Mouse (Mus musculus) lung, postnatal 0 days (tissue): Measurements from ENCODE around the gene Gm47969. TPM values are rescaled to one million over a fixed set of nuclear protein-coding genes. Genes with fewer than 3 reads are reported as not detected.
A peak's percentile ranks its signal among the peaks of the same experiment; 100 is the strongest.

Experiments
- ATAC-seq: fragments of 200-750 bp; cut with Nextera tagmentation; 2 replicates; pipeline ENCODE4 v1.8.0; 2017; ENCODE audit warnings: moderate library complexity
- DNase-seq: peaks from one replicate; pipeline ENCODE4 v3.0.0-alpha.2; 2016; ENCODE audit warnings: low spot score
- H3K27ac ChIP-seq: fragments of 300-500 bp; sonication (generic); 2 replicates; pipeline ENCODE4 v1.5.1; 2014; ENCODE audit warnings: antibody characterized with exemption, mild to moderate bottlenecking, low read length, mixed read lengths
- H3K27me3 ChIP-seq: fragments of 300-500 bp; sonication (generic); replicated peaks from 2 replicates; pipeline ENCODE4 v1.6.1; 2014; ENCODE audit warnings: low read length, mixed read lengths; ENCODE audit not compliant: insufficient read depth
- H3K36me3 ChIP-seq: fragments of 300-500 bp; sonication (generic); 2 replicates; pipeline ENCODE4 v1.6.1; 2014; ENCODE audit warnings: low read length, mixed read lengths; ENCODE audit not compliant: insufficient read depth
- H3K4me1 ChIP-seq: fragments of 300-500 bp; sonication (generic); 2 replicates; pipeline ENCODE4 v1.6.1; 2014; ENCODE audit warnings: antibody characterized with exemption, low read depth, low read length, mixed read lengths; ENCODE audit not compliant: insufficient read depth
- H3K4me2 ChIP-seq: fragments of 300-500 bp; sonication (generic); replicated peaks from 2 replicates; pipeline ENCODE4 v1.6.1; 2014; ENCODE audit warnings: low read depth, mild to moderate bottlenecking, low read length, moderate library complexity, mixed read lengths
- H3K4me3 ChIP-seq: fragments of 300-500 bp; sonication (generic); 2 replicates; pipeline ENCODE4 v1.5.1; 2014; ENCODE audit warnings: low read depth, low read length
- H3K9ac ChIP-seq: fragments of 300-500 bp; sonication (generic); replicated peaks from 2 replicates; pipeline ENCODE4 v1.6.1; 2014; ENCODE audit warnings: low read depth, mild to moderate bottlenecking
- H3K9me3 ChIP-seq: fragments of 300-500 bp; sonication (generic); 2 replicates; pipeline ENCODE4 v1.6.1; 2016; ENCODE audit warnings: low read length, mixed read lengths
- CTCF ChIP-seq: IDR thresholded peaks from 2 replicates; pipeline ENCODE4 v1.5.1; 2016; ENCODE audit warnings: antibody characterized with exemption, mild to moderate bottlenecking
- EP300 ChIP-seq: IDR thresholded peaks from 2 replicates; pipeline ENCODE4 v1.6.1; 2016; ENCODE audit warnings: antibody characterized with exemption, mild to moderate bottlenecking, control low read depth
- WGBS: fragments of 180-500 bp; shearing (Covaris S2); extraction: QIAGEN DNeasy Blood & Tissue Kit; methylation state at CpG from one replicate; pipeline ENCODE4 v1.1.7; 2014; 5-methylcytosine and 5-hydroxymethylcytosine counted together
- polyA plus RNA-seq: library from polyadenylated mRNA; unstranded; fragments of >200 nt; fragmentation: Nextera tagmentation; extraction: Ambion mirVana; gene quantifications from 2 replicates; pipeline ENCODE4 v1.2.1, GENCODE M21; 2015

The Gm47969 gene
- polyA plus RNA-seq, 1 experiment from 2014 or later = 1.0 TPM

DNA sequence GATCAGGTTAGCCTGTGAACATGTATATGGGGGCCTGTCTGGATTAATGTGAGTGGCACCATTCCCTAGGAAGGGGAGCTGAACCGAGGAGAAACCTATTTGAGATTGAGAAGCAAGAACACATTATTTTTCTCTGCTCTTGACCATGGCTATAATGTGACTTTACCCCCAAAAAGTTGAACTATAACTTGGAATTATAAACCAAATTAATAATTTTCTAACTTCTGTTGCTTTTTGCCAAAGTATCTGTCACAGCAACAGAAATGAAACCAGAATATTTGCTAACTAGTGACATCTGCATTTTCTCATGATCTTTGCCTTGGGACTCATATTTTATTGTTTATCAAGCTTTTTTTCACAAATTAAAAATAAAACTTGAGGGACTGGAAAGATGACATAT is 28.2 kb upstream of the Gm47969 start:
- TF ChIP-seq EP300 = no peak
- no peak for TF ChIP-seq CTCF
- no peak overlapping the region for H3K4me3 ChIP-seq
- H3K36me3 ChIP-seq = no peaks in the 10 kb centered on the region
- no peaks in the 10 kb centered on the region for H3K27me3 ChIP-seq
- H3K4me1 ChIP-seq = no peaks in the 10 kb centered on the region
- no peak overlapping the region for H3K9ac ChIP-seq
- no peak overlapping the region for H3K4me2 ChIP-seq
- 58% methylated on average over 1 of the region's 1 CpGs for WGBS
- H3K9me3 ChIP-seq = no peaks in the 10 kb centered on the region
- DNase-seq (no peak), ATAC-seq (no peak)
- no peak overlapping the region for H3K27ac ChIP-seq

DNA sequence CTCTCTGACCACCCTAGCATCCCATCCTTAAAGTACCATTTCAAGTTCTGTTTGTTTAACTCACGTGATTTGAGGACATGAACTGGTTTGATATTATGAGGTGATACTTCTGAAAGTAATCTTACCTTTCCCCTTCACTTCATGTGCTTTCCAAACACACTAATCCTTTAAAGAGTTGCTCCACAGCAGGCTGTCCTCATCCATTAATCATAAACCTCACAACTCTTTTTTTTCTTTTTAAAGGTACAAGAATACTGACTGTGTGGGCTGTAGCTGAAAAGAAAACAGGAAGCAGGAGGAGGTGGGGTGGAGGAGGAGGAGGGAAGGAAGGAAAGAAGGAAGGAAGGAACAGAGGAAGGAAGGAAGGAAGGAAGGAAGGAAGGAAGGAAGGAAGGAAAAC is 12.8 kb upstream of the Gm47969 start:
- Histone ChIP-seq H3K36me3 (no peaks in the 10 kb centered on the region), H3K4me1 (no peaks in the 10 kb centered on the region), H3K4me3 (no peak overlapping the region), H3K4me2 (no peak overlapping the region), H3K9me3 (no peaks in the 10 kb centered on the region), H3K27me3 (no peaks in the 10 kb centered on the region), H3K27ac (no peak overlapping the region), H3K9ac (no peak overlapping the region)
- 23% methylated on average over 1 of the region's 1 CpGs for WGBS
- peak; percentile 57 for ATAC-seq
- DNase-seq = peak; percentile 38
- TF ChIP-seq CTCF (no peak), EP300 (no peak)

DNA sequence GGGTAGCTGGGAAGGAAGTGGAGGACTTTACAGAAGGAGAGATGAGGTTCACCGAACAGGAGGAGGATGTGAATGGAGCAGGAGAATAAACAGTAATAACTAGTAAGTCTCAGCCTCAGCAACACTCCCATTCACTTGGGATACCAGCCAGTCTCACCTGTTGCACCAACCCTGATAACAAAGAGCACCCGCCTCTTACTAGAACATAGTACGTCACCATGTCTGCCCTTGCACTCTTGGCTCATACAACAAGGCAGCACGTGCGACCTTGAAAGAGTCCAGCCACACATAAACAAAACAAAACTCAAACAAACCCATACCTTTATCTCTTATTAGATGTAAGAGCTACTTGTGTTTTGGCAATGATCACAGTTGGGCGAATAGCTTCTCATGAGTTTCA is 12.2 kb upstream of the Gm47969 start:
- Histone ChIP-seq H3K4me3 (no peak overlapping the region), H3K27me3 (no peaks in the 10 kb centered on the region), H3K9me3 (no peaks in the 10 kb centered on the region), H3K36me3 (no peaks in the 10 kb centered on the region), H3K4me2 (no peak overlapping the region), H3K4me1 (no peaks in the 10 kb centered on the region), H3K9ac (no peak overlapping the region), H3K27ac (no peak overlapping the region)
- WGBS = 53% methylated on average over 6 of the region's 6 CpGs
- no peak for TF ChIP-seq CTCF
- peak; percentile 75 for ATAC-seq
- peak; percentile 55 for DNase-seq

DNA sequence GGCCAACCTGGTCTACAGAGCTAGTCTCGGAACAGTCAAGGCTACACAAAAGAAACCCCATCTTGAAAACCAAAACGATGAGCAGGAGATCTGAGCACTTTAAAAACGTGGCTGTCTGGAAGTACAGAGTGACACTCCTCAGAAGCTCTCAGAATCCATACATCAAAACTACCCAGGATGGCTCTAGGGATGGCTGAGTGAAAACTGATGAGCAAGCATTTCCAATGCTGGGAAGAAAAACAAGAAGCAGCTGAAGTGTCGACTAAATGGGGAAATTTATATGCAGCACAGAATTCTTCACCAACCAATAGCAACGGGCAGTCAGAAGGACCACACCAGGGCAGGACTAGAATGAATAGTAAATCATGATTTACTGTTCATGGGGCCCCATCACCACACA is 10.2 kb upstream of the Gm47969 start:
- Histone ChIP-seq H3K4me3 (no peak overlapping the region), H3K4me1 (no peaks in the 10 kb centered on the region), H3K4me2 (no peak overlapping the region), H3K9me3 (no peaks in the 10 kb centered on the region), H3K36me3 (no peaks in the 10 kb centered on the region), H3K27me3 (no peaks in the 10 kb centered on the region), H3K9ac (no peak overlapping the region), H3K27ac (no peak overlapping the region)
- no peak for ATAC-seq
- TF ChIP-seq CTCF = no peak
- TF ChIP-seq EP300 = no peak
- WGBS = 65% methylated on average over 5 of the region's 5 CpGs
- DNase-seq = no peak

DNA sequence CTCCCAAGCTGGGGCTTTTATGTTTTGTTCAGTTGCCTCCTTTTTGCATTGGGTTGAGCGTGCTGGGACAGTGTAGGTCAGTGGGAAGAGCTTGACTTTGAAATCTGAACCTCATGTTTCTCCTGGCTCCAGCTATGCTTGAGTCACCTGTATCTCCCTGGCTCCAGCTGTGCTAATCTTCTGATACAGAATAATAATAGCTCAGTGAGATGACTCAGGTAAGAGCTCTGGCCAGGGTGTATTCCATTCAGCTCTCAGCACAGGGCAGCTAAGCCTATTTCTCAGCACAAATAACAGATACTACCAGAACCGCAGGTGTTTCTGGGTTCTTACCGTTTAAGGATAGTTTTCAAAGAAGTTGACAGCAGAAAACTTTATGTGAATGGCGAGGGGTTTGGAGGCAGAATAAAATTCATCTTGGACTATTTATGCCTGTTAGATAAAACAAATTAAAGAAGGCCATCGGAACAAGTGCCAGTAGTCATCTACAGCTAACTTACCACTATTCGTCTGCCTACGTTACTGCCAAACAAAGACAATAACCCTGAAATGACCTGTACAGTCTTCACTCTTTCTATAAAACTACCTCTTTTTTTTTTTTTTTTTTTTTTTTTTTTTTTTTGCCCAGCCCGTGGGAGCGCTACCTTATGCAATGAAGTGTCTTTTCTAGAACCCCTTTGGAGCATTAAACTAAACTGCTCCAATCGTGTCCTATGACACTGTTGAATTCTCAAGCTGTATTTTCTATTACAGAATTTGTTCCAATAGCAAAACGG is 7.7 kb upstream of the Gm47969 start:
- no peaks in the 10 kb centered on the region for H3K9me3 ChIP-seq
- H3K9ac ChIP-seq = no peak overlapping the region
- ATAC-seq (no peak), DNase-seq (no peak)
- H3K4me1 ChIP-seq = no peaks in the 10 kb centered on the region
- WGBS = 73% methylated on average over 11 of the region's 11 CpGs
- TF ChIP-seq EP300 = no peak
- no peak for TF ChIP-seq CTCF
- H3K36me3 ChIP-seq = no peaks in the 10 kb centered on the region
- H3K27ac ChIP-seq = no peak overlapping the region
- no peaks in the 10 kb centered on the region for H3K27me3 ChIP-seq
- 0 out of 2 replicates have a peak overlapping the region, but pooled peaks have one; percentile 75 for H3K4me2 ChIP-seq
- no peak overlapping the region for H3K4me3 ChIP-seq

DNA sequence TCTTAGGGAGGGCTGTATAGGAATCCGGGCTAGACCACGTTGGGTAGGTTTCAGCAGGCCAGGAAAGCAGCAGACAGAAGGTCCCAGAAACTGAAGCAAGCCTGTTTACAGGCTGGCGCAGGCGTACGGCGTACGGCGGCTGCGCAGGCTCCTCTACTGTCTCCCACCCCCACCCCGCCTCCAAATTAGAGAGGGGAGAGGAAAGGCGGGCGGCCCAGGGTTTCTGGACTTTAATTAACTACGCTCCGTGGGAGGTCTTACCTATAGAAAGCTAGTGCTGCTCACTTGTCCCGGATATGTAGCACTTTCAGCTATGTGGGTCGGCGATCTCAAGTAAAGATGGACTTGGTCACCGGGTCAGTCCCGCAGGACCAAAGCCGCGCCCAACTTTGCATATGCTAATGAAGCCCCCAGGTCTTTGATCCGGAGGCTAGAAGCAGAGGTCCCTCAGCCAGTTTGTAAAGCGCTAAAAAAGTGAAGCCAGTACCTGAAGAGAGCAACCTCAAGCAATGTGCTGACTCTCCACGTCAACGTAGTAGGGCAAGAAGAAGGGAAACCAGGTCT is 6.5 kb upstream of the Gm47969 start, which contains the start of gene Slc19a3:
TSS of gene Slc19a3 (minus strand) at position 340 of the 564 bp plus-strand sequence.
- Histone ChIP-seq H3K4me2 (peak within 1 kb of the TSS; percentile 75), H3K27me3 (no peaks in the 10 kb centered on the region), H3K9me3 (no peaks in the 10 kb centered on the region), H3K9ac (peak within 1 kb of the TSS; percentile 34), H3K4me1 (no peaks in the 10 kb centered on the region), H3K36me3 (no peaks in the 10 kb centered on the region), H3K27ac (peak within 1 kb of the TSS; percentile 66), H3K4me3 (peak within 1 kb of the TSS; percentile 60)
- DNase-seq = peak; percentile 64
- TF ChIP-seq EP300 (no peak), CTCF (no peak)
- ATAC-seq = peak; percentile 89
- under 1% methylated on average over 25 of the region's 25 CpGs for WGBS
